Mouse (Mus musculus) embryonic facial prominence, embryonic 14.5 days (tissue): ENCODE measurements around the gene Bloc1s1. TPM values are rescaled to one million over a fixed set of nuclear protein-coding genes. Genes with fewer than 3 reads are reported as not detected.

ENCODE experiments used
- ATAC-seq: fragments of 200-750 bp; cut with Nextera tagmentation; 2 replicates; pipeline ENCODE4 v1.8.0; 2017; ENCODE audit warnings: low read depth, moderate number of reproducible peaks, moderate TSS enrichment
- DNase-seq: peaks from one replicate; pipeline ENCODE4 v3.0.0-alpha.2; 2015; ENCODE audit warnings: low spot score
- H3K27ac ChIP-seq: fragments of 300-500 bp; sonication (generic); replicated peaks from 2 replicates; pipeline ENCODE4 v1.5.1; 2014; ENCODE audit warnings: low read depth, mild to moderate bottlenecking, low read length, moderate library complexity
- H3K27me3 ChIP-seq: fragments of 300-500 bp; sonication (generic); replicated peaks from 2 replicates; pipeline ENCODE4 v1.6.1; 2014; ENCODE audit warnings: low read length; ENCODE audit not compliant: control insufficient read depth, insufficient read depth
- H3K36me3 ChIP-seq: fragments of 300-500 bp; sonication (generic); 2 replicates; pipeline ENCODE4 v1.6.1; 2014; ENCODE audit warnings: low read length, mixed read lengths; ENCODE audit not compliant: control insufficient read depth, insufficient read depth
- H3K4me1 ChIP-seq: fragments of 300-500 bp; sonication (generic); 2 replicates; pipeline ENCODE4 v1.6.1; 2014; ENCODE audit warnings: antibody characterized with exemption, low read length; ENCODE audit not compliant: control insufficient read depth, insufficient read depth
- H3K4me2 ChIP-seq: fragments of 300-500 bp; sonication (generic); 2 replicates; pipeline ENCODE4 v1.6.1; 2014; ENCODE audit warnings: low read depth, mild to moderate bottlenecking, low read length, moderate library complexity, mixed read lengths
- H3K4me3 ChIP-seq: fragments of 300-500 bp; sonication (generic); 2 replicates; pipeline ENCODE4 v1.5.1; 2014; ENCODE audit warnings: low read depth, mild to moderate bottlenecking, low read length
- H3K9ac ChIP-seq: fragments of 300-500 bp; sonication (generic); 2 replicates; pipeline ENCODE4 v1.6.1; 2014; ENCODE audit warnings: low read depth, mild to moderate bottlenecking, low read length, moderate library complexity, mixed read lengths
- H3K9me3 ChIP-seq: fragments of 300-500 bp; sonication (generic); 2 replicates; pipeline ENCODE4 v1.6.1; 2016; ENCODE audit warnings: low read length; ENCODE audit not compliant: control insufficient read depth
- WGBS: fragments of 180-500 bp; shearing (Covaris S2); extraction: QIAGEN DNeasy Blood & Tissue Kit; methylation state at CpG from one replicate; pipeline ENCODE4 v1.1.7; 2014; 5-methylcytosine and 5-hydroxymethylcytosine counted together
- polyA plus RNA-seq: library from polyadenylated mRNA; unstranded; fragments of >200 nt; fragmentation: Nextera tagmentation; extraction: Ambion mirVana; gene quantifications from 2 replicates; pipeline ENCODE4 v1.2.1, GENCODE M21; 2014

Gene Bloc1s1
- polyA plus RNA-seq = 242 and 248 TPM in 2 replicates

- no peak for ATAC-seq
- peaks cover 26% of the 10 kb centered on the region for H3K4me1 ChIP-seq
- no peak for DNase-seq
- peak within 1 kb of the TSS; percentile 79 for H3K9ac ChIP-seq
- WGBS = 61% methylated on average over 9 of the region's 9 CpGs
- no peaks in the 10 kb centered on the region for H3K9me3 ChIP-seq
- H3K4me3 ChIP-seq = peak within 1 kb of the TSS; percentile 77
- H3K4me2 ChIP-seq = peak within 1 kb of the TSS; percentile 73
- H3K27ac ChIP-seq = peak within 1 kb of the TSS; percentile 89
- 0 out of 2 replicates have a peak, but pooled peaks cover 3% of the 10 kb centered on the region for H3K27me3 ChIP-seq
- H3K36me3 ChIP-seq = no peaks in the 10 kb centered on the region
Measured at GRCm38 (mm10) chr10:128923935-128924334, at the start of gene Bloc1s1. TSS of gene Bloc1s1 (minus strand) at chr10:128924035.

DNA sequence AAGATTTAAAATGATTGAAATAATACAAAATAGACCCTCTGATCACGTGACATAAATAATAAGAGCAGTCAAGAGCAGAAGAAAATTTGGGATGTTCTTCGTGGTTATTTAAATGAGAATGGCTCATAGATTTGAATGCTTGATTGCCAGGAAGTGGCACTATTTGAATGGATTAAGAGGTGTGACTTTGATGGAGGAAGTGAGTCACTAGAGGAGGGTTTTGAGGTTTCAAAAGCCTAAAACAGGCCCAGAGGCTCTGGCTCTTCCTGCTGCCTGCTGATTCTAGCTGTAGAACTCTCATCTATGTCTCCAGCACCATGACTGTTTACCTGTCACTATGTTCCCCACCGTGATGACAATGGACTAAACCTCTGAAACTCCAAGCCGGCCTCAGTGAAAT, 49.0 kb upstream of the Bloc1s1 start:
- DNase-seq = no peak
- no peaks in the 10 kb centered on the region for H3K9me3 ChIP-seq
- H3K9ac ChIP-seq = no peak overlapping the region
- no peak for ATAC-seq
- no peaks in the 10 kb centered on the region for H3K36me3 ChIP-seq
- H3K4me2 ChIP-seq = no peak overlapping the region
- whole genome bisulfite sequencing = 84% methylated on average over 4 of the region's 4 CpGs
- H3K27ac ChIP-seq = no peak overlapping the region
- H3K4me3 ChIP-seq = no peak overlapping the region
- no peaks in the 10 kb centered on the region for H3K27me3 ChIP-seq
- no peaks in the 10 kb centered on the region for H3K4me1 ChIP-seq

- 48% methylated on average over 1 of the region's 1 CpGs for WGBS
- Histone ChIP-seq H3K9me3 (no peaks in the 10 kb centered on the region), H3K4me3 (no peak overlapping the region), H3K4me2 (no peak overlapping the region), H3K4me1 (no peaks in the 10 kb centered on the region), H3K36me3 (no peaks in the 10 kb centered on the region), H3K27me3 (no peaks in the 10 kb centered on the region), H3K27ac (no peak overlapping the region), H3K9ac (no peak overlapping the region)
- ATAC-seq (no peak), DNase-seq (no peak)
Measured at GRCm38 (mm10) chr10:128970740-128971250, 47.0 kb upstream of the Bloc1s1 start.

DNA sequence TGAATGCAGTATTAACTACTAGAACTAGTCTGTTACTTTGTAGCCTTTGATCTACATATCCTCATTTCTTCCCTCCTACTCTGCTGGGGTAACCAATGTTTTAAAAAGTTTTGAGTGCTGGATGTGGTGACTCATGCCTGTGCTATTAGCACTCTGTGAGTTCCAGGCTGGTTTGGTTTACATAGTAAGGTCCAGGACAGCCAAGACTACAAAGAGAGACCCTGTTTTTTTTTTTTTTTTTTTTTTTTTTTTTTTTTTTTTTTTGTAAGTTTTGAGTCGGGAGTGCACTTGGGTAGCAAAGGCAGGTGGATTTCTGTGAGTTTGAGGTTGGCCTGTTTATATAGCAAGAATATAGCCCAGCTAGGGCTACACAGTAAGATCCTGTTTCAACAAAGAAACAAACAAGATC, 44.5 kb upstream of the Bloc1s1 start:
- Histone ChIP-seq H3K4me2 (no peak overlapping the region), H3K4me3 (no peak overlapping the region), H3K9ac (no peak overlapping the region), H3K9me3 (no peaks in the 10 kb centered on the region), H3K27me3 (no peaks in the 10 kb centered on the region), H3K4me1 (no peaks in the 10 kb centered on the region), H3K36me3 (no peaks in the 10 kb centered on the region), H3K27ac (no peak overlapping the region)
- no peak for DNase-seq
- WGBS = 29% methylated on average over 1 of the region's 1 CpGs
- no peak for ATAC-seq

GRCm38 (mm10) chr10:128965871-128966270, 42.0 kb upstream of the Bloc1s1 start:
- 67% methylated on average over 6 of the region's 6 CpGs for WGBS
- DNase-seq (no peak), ATAC-seq (no peak)
- Histone ChIP-seq H3K36me3 (no peaks in the 10 kb centered on the region), H3K27ac (no peak overlapping the region), H3K27me3 (no peaks in the 10 kb centered on the region), H3K9me3 (no peaks in the 10 kb centered on the region), H3K9ac (no peak overlapping the region), H3K4me2 (no peak overlapping the region), H3K4me1 (no peaks in the 10 kb centered on the region), H3K4me3 (no peak overlapping the region)

GRCm38 (mm10) chr10:128964961-128965360, 41.1 kb upstream of the Bloc1s1 start:
- Histone ChIP-seq H3K9ac (no peak overlapping the region), H3K9me3 (no peaks in the 10 kb centered on the region), H3K27ac (no peak overlapping the region), H3K4me3 (no peak overlapping the region), H3K4me2 (no peak overlapping the region), H3K4me1 (no peaks in the 10 kb centered on the region), H3K27me3 (no peaks in the 10 kb centered on the region), H3K36me3 (no peaks in the 10 kb centered on the region)
- DNase-seq (no peak), ATAC-seq (no peak)
- WGBS = 64% methylated on average over 2 of the region's 2 CpGs

DNA sequence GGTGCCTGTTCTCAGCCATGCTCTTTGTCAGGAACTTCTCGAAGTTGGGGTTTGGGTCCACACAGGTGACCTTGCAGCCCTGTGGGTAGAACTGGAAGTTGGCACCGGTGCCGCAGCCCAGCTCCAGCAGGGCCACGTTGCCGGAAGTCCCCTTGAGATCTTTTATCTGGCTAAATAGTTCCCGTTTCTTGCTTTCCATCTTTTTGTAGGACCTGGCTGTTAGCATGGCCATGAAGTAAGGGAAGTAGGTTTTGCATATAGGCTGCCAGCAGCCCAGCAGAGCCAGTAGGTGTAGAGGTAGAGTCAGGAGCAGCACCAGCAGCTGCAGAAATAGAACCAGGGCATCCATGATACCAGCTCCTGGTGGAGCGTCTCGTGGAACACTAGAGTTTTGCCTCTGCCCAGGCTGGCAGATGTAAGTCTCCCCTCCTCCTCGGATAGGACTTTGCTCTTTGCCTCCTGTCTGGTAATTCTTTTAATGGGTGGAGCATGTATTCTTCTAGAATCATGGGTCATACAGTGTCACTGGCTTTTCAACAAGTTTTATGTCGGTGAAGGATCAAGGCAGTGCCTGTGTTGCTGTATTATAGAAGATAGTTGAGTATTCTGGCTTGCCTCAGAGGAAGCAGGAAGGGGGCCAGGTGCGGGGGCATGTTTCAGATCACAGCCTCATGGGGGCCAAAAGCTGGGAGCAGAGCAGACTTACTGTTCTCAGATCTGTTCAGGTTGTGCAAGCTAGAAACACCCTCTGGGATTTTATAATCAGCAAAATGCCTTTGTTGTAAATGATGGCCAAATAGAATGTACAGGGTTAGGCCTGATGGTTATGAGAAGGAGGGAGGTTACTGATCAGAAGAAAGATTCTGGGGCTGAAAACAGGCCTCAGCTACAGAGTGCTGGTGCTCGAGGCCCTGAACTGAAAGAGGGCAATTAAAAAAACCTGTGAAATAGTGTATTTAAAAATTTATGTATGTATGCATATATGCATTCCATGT, 37.1 kb upstream of the Bloc1s1 start, which contains the start of gene Mettl7b:
Gene Mettl7b (minus strand): TSS at position 399 of the 995 bp plus-strand sequence.
- Histone ChIP-seq H3K27me3 (no peaks in the 10 kb centered on the region), H3K36me3 (no peaks in the 10 kb centered on the region), H3K4me3 (no peak within 1 kb of the TSS), H3K9me3 (no peaks in the 10 kb centered on the region), H3K4me2 (no peak within 1 kb of the TSS), H3K4me1 (no peaks in the 10 kb centered on the region), H3K9ac (no peak within 1 kb of the TSS), H3K27ac (no peak within 1 kb of the TSS)
- ATAC-seq (no peak), DNase-seq (no peak)
- 71% methylated on average over 12 of the region's 12 CpGs for WGBS

DNA sequence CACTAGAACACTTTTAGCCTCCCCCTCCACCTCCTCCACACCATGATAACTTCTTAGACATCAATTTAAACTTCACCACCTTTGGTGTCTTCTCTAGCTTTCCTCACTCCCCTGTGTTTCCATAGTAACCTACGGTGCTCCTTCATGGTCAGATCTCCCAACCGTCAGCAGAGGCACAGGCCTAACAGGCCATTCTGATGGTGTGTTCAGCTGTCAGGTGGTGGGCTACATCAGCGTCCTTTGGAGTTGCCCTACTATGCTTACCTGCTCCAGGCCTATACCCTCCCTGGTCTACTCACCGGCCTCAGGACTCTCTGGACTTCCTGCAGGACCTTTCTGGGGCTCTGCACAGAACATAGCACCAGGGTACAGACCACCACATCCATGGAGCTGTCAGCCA, 36.3 kb upstream of the Bloc1s1 start:
- H3K9me3 ChIP-seq = no peaks in the 10 kb centered on the region
- ATAC-seq (no peak), DNase-seq (no peak)
- H3K4me1 ChIP-seq = no peaks in the 10 kb centered on the region
- H3K4me2 ChIP-seq = no peak overlapping the region
- 76% methylated on average over 4 of the region's 4 CpGs for WGBS
- H3K36me3 ChIP-seq = no peaks in the 10 kb centered on the region
- H3K27me3 ChIP-seq = no peaks in the 10 kb centered on the region
- no peak overlapping the region for H3K27ac ChIP-seq
- H3K9ac ChIP-seq = no peak overlapping the region
- H3K4me3 ChIP-seq = no peak overlapping the region
